Mouse (Mus musculus): ENCODE results near the gene Nat8l.

Gene Nat8l

DNA sequence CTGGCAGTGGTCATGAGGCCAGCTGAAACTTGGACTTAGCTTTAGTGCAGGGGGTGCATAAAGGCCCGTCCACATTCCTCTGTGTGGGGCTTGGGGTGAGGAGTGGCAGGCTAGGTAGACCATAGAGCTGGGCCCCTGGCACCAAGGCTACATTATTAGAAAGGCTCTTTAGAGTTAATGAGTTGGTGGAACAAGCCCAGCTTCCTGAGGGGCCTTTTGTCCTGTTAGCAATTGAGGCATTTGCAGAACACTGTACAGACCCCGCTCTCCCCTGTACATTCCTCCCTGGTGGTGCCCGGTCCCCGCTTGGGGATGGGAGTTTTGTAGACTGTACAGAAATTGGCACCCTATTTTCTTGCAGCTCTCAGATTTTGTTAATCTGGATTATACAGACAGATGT, 6.9 kb downstream of the Nat8l start:
- DNase-seq (ENCODE audit: low spot score), result no peak

DNA sequence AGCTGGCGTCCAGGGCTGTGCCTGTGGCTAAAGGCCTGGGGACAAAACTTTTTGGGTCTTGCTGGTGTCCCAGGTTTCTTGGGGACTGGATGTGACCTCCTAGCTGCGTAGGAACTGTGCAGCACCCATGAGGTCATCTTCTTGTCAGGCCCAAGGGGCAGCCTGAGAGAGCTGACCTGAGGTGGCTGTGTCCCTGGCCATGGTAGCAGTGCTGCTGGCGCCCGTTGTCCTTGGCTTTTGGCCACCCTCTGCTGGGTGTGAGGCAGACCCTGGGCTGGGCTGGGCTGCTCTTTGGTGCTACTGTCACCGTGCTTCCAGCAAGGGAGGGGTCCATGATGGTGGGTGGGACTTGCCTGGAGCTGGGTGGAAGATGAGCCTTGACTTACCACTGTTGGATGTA, 8.8 kb downstream of the Nat8l start:
- DNase-seq (ENCODE audit: low spot score), result no peak

DNA sequence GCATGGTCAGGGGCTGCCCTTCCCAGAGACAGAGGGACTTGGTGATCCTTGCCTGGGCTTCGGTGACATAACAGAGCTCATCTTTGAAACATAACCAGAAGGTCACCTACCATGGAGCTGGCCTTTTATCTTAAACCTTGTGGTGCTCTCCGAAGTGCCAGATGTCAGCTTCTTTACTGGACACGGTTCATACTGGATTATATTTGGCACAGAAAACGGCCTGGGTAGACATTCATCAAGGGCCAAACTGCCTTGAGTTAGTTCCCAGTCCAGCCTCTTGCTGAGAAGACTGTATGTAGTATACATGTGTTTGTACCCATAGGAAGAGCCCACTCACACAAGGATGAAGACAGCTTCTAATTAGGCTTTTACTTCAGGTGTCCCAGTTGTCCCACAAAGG, 11.0 kb downstream of the Nat8l start:
- DNase-seq (ENCODE audit: low spot score), result no peak

DNA sequence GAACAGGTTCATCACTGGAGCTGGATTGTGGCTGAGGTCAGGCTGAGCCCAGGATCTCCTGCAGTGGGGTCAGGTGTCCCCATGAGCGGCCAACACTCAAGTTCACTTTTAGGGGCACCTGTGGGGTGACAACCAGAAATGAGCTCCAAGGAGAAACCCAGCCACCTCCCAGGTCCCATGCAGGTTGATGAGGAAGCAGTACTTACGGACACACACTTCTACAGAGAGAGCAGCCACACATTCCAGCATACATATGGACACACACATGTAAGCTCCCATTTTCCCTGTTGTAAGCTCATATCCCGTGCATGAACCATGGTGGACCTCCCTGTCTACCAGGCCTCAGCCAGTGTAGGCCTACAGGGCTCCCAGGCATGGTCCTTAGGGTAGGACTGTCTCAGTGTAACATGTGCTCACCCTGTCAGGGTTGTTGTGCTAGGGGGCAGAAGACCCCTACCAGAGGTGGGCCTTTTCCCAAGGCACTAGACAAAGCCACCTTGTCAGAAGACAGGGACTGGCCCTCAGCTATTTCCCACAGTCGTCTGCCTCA, 11.7 kb downstream of the Nat8l start:
- DNase-seq (ENCODE audit: low spot score), result no peak

DNA sequence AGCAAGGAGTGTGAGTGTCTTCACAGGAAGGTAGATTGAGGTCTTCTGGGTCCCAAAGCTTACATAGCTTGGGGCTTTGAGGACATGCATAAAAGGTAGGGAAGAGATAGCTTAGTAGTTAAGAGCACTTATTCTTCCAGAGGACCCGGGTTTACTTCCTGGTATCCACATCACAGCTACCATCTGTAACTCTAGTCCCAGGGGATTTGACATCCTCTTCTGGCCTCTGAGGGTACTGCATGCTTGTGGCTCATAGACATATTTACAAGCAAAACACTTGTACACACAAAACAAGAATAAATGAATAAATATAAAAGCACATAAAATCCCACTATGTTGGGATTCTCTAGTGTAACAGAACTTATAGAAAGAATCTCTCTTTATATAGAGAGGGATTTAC, 18.9 kb downstream of the Nat8l start:
- DNase-seq (ENCODE audit: low spot score), result no peak

DNA sequence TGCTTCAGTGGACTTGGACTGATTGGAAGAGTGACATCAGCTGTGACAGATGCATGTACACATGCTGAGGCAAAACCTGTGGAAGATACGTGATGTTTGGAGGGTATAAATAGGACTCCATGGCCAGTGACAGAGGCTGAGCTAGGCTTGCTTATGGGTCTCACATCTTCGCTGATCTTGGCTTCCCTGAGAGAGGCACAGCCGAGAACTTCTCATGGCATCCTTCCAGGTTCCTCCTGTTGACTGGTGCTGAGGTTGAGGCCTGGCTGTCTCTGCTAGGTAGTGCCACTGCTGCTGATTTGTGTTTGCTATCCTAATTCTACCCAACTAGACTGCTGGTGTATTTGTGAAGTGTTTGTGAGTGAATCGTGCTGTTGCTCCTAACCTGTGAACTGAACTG, 23.2 kb downstream of the Nat8l start:
- no peak for DNase-seq (ENCODE audit: low spot score)

DNA sequence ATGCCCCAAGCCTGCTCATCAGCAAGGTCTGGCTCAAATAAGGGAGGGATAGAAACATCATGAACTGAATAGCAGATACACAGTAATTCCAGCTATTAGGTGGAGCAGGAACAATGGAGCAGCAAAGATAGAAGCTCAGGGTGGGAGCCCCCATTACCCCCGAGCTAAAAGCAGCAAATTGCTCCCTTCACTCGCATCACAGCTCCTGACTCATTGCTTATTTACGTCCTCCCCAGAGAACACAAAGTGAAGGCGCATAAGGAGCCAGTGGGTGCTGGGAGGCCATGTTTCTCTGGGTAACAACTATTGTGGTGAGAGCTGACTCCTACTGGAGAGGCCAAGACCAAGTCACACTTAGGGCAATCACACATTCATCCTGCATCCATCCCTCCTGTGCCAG, 34.3 kb downstream of the Nat8l start:
- no peak for DNase-seq (ENCODE audit: low spot score)

DNA sequence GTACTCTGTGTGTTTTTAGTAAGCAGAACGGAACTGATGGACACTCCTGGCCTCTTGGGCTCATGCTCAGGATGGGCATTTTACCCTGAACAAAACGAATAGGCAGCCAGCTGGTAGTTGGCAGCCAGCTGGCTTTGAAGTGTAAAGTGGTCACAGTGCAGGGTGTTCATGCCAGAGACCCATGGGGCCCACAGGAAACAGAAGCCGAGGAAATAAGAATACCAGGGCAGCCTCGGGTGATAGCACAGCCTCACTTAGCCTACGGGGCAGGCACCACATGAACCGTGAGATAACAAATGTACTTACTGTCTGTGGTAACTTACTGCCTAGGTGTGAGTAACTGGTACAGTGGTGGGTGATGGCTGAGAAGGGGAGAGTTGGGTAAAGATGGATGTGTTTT, 35.2 kb downstream of the Nat8l start:
- DNase-seq (ENCODE audit: low spot score), result no peak

DNA sequence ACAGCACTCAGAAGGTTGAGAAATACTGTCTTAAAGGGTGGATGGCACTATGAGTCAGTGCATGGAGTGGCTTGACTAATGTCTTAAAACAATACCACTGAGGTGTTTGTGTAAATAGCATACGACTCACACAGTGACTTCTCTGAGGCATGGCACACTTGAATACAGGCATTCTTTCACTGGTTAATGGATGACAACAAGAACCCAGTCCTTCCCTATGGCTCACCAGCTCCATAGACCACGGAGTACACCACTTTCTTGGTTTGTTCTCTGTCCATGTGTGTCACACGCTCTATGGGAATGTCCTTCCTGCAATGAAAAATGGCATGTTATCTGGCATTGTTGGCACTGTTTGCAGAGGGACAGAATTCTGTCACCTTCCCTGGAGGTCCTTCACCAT, 36.7 kb downstream of the Nat8l start:
- DNase-seq (ENCODE audit: low spot score), result no peak
